Mouse (Mus musculus) MEL (cell line): Measurements from ENCODE around the gene Atp8a2. TPM values are rescaled to one million over a fixed set of nuclear protein-coding genes. Genes with fewer than 3 reads are reported as not detected.

Source experiments
- DNase-seq: peaks from one replicate; pipeline ENCODE4 v3.0.0; 2011; ENCODE audit warnings: low read depth, low spot score
- H3K27ac ChIP-seq: 2 replicates; pipeline ENCODE4 v1.5.1; 2012; ENCODE audit warnings: low read depth, mild to moderate bottlenecking, control low read depth, low read length, moderate library complexity; ENCODE audit not compliant: control insufficient read depth
- H3K27me3 ChIP-seq, 2 experiments: fragments of 150-350 bp in 1 of 2; sonication (generic) in 1 of 2; 2 replicates each; pipeline ENCODE4 v1.6.1; 2012; ENCODE audit warnings: low read length in 2 of 2, mild to moderate bottlenecking in 2 of 2, improper control_type of control experiment in 1 of 2, moderate library complexity in 1 of 2; ENCODE audit not compliant: insufficient read depth in 2 of 2, control insufficient read depth in 1 of 2
- H3K36me3 ChIP-seq, 2 experiments: 2 replicates each; pipeline ENCODE4 v1.6.1; 2012 to 2014; ENCODE audit warnings: low read length in 2 of 2, improper control_type of control experiment in 1 of 2, inconsistent platforms in 1 of 2, mild to moderate bottlenecking in 1 of 2; ENCODE audit not compliant: insufficient read depth in 2 of 2, control insufficient read depth in 1 of 2
- H3K4me1 ChIP-seq, 2 experiments: fragments of 150-350 bp in 1 of 2; sonication (generic) in 1 of 2; 2 replicates each; pipeline ENCODE4 v1.6.1; 2012; ENCODE audit warnings: low read length in 2 of 2, improper control_type of control experiment in 1 of 2, mild to moderate bottlenecking in 1 of 2; ENCODE audit not compliant: insufficient read depth in 2 of 2, control insufficient read depth in 1 of 2
- H3K4me3 ChIP-seq, 2 experiments: fragments of 150-350 bp in 1 of 2; sonication (generic) in 1 of 2; 2 replicates each; pipeline ENCODE4 v1.5.1; 2012; ENCODE audit warnings: low read depth in 2 of 2, low read length in 2 of 2, mild to moderate bottlenecking in 2 of 2, moderate library complexity in 2 of 2, control low read depth in 1 of 2, improper control_type of control experiment in 1 of 2; ENCODE audit not compliant: control insufficient read depth in 1 of 2, insufficient read depth in 1 of 2
- H3K79me2 ChIP-seq: 2 replicates; pipeline ENCODE4 v1.6.1; 2012; ENCODE audit warnings: mild to moderate bottlenecking, low read length, moderate library complexity; ENCODE audit not compliant: control insufficient read depth, poor library complexity, insufficient read depth
- H3K9ac ChIP-seq: 2 replicates; pipeline ENCODE4 v1.6.1; 2012; ENCODE audit warnings: low read depth, mild to moderate bottlenecking, control low read depth, low read length, moderate library complexity; ENCODE audit not compliant: control insufficient read depth, poor library complexity, severe bottlenecking
- H3K9me3 ChIP-seq: fragments of 150-350 bp; sonication (generic); replicated peaks from 2 replicates; pipeline ENCODE4 v1.6.1; 2012; ENCODE audit warnings: mild to moderate bottlenecking, low read length, improper control_type of control experiment, moderate library complexity; ENCODE audit not compliant: insufficient read depth
- CHD1 ChIP-seq: IDR thresholded peaks from 2 replicates; pipeline ENCODE4 v1.6.1; 2012; ENCODE audit warnings: low read depth, mild to moderate bottlenecking, inconsistent platforms, low read length, improper control_type of control experiment
- CHD2 ChIP-seq: IDR thresholded peaks from 2 replicates; pipeline ENCODE4 v1.6.1; 2011; ENCODE audit warnings: low read length, improper control_type of control experiment
- CTCF ChIP-seq, 3 experiments: IDR thresholded peaks in 2 of 3; conservative IDR thresholded peaks in 1 of 3; 2 replicates each; pipeline ENCODE4 v1.5.1; 2011 to 2012; ENCODE audit warnings: low read length in 3 of 3, low read depth in 2 of 3, mild to moderate bottlenecking in 2 of 3, improper control_type of control experiment in 1 of 3, inconsistent platforms in 1 of 3, mixed read lengths in 1 of 3, moderate library complexity in 1 of 3; ENCODE audit not compliant: control insufficient read depth in 1 of 3, insufficient read depth in 1 of 3, poor library complexity in 1 of 3, severe bottlenecking in 1 of 3
- ELF1 ChIP-seq: IDR thresholded peaks from 2 replicates; pipeline ENCODE4 v1.6.1; 2014; ENCODE audit warnings: low read depth, mild to moderate bottlenecking, inconsistent platforms, low read length, improper control_type of control experiment, moderate library complexity
- ETS1 ChIP-seq: IDR thresholded peaks from 2 replicates; pipeline ENCODE4 v1.6.1; 2012; ENCODE audit warnings: low read depth, mild to moderate bottlenecking, inconsistent platforms, low read length, improper control_type of control experiment, moderate library complexity
- GABPA ChIP-seq: IDR thresholded peaks from 2 replicates; pipeline ENCODE4 v1.6.1; 2012; ENCODE audit warnings: low read depth, mild to moderate bottlenecking, inconsistent platforms, low read length, improper control_type of control experiment, moderate library complexity
- GATA1 ChIP-seq: IDR thresholded peaks from 2 replicates; pipeline ENCODE4 v1.6.1; 2011; ENCODE audit warnings: low read depth, low read length, improper control_type of control experiment
- HCFC1 ChIP-seq: IDR thresholded peaks from 2 replicates; pipeline ENCODE4 v1.6.1; 2012; ENCODE audit warnings: low read depth, mild to moderate bottlenecking, inconsistent platforms, low read length, improper control_type of control experiment, moderate library complexity
- JUND ChIP-seq: IDR thresholded peaks from 2 replicates; pipeline ENCODE4 v1.6.1; 2011; ENCODE audit warnings: low read depth, mild to moderate bottlenecking, improper control_type of control experiment, low read length
- MAFK ChIP-seq: IDR thresholded peaks from 2 replicates; pipeline ENCODE4 v1.6.1; 2011; ENCODE audit warnings: low read depth, mild to moderate bottlenecking, low read length, improper control_type of control experiment, borderline replicate concordance
- MAX ChIP-seq: IDR thresholded peaks from 2 replicates; pipeline ENCODE4 v1.6.1; 2011; ENCODE audit warnings: low read length, improper control_type of control experiment
- MEF2A ChIP-seq: IDR thresholded peaks from 2 replicates; pipeline ENCODE4 v1.6.1; 2014; ENCODE audit warnings: low read depth, mild to moderate bottlenecking, inconsistent platforms, low read length, improper control_type of control experiment; ENCODE audit not compliant: poor library complexity, insufficient replicate concordance, severe bottlenecking; ENCODE audit errors: extremely low read depth
- MXI1 ChIP-seq: IDR thresholded peaks from 2 replicates; pipeline ENCODE4 v1.6.1; 2011; ENCODE audit warnings: mild to moderate bottlenecking, low read depth, low read length, improper control_type of control experiment
- MYB ChIP-seq: IDR thresholded peaks from 2 replicates; pipeline ENCODE4 v1.6.1; 2011; ENCODE audit warnings: mild to moderate bottlenecking, low read depth, low read length, improper control_type of control experiment
- MYC ChIP-seq: IDR thresholded peaks from 2 replicates; pipeline ENCODE4 v1.6.1; 2011; ENCODE audit warnings: low read depth, mild to moderate bottlenecking, low read length, improper control_type of control experiment, moderate library complexity
- POLR2A ChIP-seq, 2 experiments: IDR thresholded peaks; 2 replicates each; pipeline ENCODE4 v1.6.1; 2011 to 2012; ENCODE audit warnings: low read length in 2 of 2, mild to moderate bottlenecking in 2 of 2, control low read depth in 1 of 2, improper control_type of control experiment in 1 of 2, low read depth in 1 of 2, moderate library complexity in 1 of 2; ENCODE audit not compliant: control insufficient read depth in 1 of 2, insufficient read depth in 1 of 2, poor library complexity in 1 of 2
- POLR2AphosphoS2 ChIP-seq: IDR thresholded peaks from 2 replicates; pipeline ENCODE4 v1.6.1; 2011; ENCODE audit warnings: low read length, improper control_type of control experiment
- RAD21 ChIP-seq: IDR thresholded peaks from 2 replicates; pipeline ENCODE4 v1.6.1; 2011; ENCODE audit warnings: mild to moderate bottlenecking, low read depth, low read length, improper control_type of control experiment
- RCOR1 ChIP-seq: IDR thresholded peaks from 2 replicates; pipeline ENCODE4 v1.6.1; 2012; ENCODE audit warnings: low read depth, mild to moderate bottlenecking, inconsistent platforms, low read length, improper control_type of control experiment
- SIN3A ChIP-seq: IDR thresholded peaks from 2 replicates; pipeline ENCODE4 v1.6.1; 2012; ENCODE audit warnings: low read length, improper control_type of control experiment, inconsistent platforms
- TAL1 ChIP-seq: IDR thresholded peaks from 2 replicates; pipeline ENCODE4 v1.6.1; 2012; ENCODE audit warnings: mild to moderate bottlenecking, inconsistent platforms, low read length, moderate library complexity, mixed read lengths
- USF1 ChIP-seq: IDR thresholded peaks from 2 replicates; pipeline ENCODE4 v1.6.1; 2014; ENCODE audit warnings: low read depth, mild to moderate bottlenecking, inconsistent platforms, low read length, improper control_type of control experiment, moderate library complexity
- ZC3H11A ChIP-seq: IDR thresholded peaks from 2 replicates; pipeline ENCODE4 v1.6.1; 2012; ENCODE audit warnings: low read depth, mild to moderate bottlenecking, inconsistent platforms, low read length, improper control_type of control experiment
- ZKSCAN1 ChIP-seq: IDR thresholded peaks from 2 replicates; pipeline ENCODE4 v1.6.1; 2012; ENCODE audit warnings: low read depth, mild to moderate bottlenecking, inconsistent platforms, low read length, improper control_type of control experiment, moderate library complexity
- ZMIZ1 ChIP-seq: IDR thresholded peaks from 2 replicates; pipeline ENCODE4 v1.6.1; 2012; ENCODE audit warnings: low read depth, mild to moderate bottlenecking, inconsistent platforms, low read length, improper control_type of control experiment, moderate library complexity
- polyA plus RNA-seq, 2 experiments: library from polyadenylated mRNA; stranded (reverse) in 1 of 2; unstranded in 1 of 2; fragments of >175 nt in 1 of 2; fragments of >200 nt in 1 of 2; gene quantifications; 2 replicates each; pipeline versions ENCODE4 v1.2.1 to v1.2.4; 2012; ENCODE audit warnings: low replicate concordance in 2 of 2, low read depth in 1 of 2; ENCODE audit not compliant: insufficient read length in 2 of 2, insufficient read depth in 1 of 2, missing spikeins in 1 of 2
- total RNA-seq: library from RNA; depleted of rRNA; stranded (reverse); fragments of 300-350 nt; gene quantifications from 2 replicates; pipeline ENCODE4 v1.2.3, GENCODE M21; 2012

Atp8a2 gene
- total and polyA plus RNA-seq, 3 experiments = 0.29 to 0.39 TPM; not detected in 1

DNA sequence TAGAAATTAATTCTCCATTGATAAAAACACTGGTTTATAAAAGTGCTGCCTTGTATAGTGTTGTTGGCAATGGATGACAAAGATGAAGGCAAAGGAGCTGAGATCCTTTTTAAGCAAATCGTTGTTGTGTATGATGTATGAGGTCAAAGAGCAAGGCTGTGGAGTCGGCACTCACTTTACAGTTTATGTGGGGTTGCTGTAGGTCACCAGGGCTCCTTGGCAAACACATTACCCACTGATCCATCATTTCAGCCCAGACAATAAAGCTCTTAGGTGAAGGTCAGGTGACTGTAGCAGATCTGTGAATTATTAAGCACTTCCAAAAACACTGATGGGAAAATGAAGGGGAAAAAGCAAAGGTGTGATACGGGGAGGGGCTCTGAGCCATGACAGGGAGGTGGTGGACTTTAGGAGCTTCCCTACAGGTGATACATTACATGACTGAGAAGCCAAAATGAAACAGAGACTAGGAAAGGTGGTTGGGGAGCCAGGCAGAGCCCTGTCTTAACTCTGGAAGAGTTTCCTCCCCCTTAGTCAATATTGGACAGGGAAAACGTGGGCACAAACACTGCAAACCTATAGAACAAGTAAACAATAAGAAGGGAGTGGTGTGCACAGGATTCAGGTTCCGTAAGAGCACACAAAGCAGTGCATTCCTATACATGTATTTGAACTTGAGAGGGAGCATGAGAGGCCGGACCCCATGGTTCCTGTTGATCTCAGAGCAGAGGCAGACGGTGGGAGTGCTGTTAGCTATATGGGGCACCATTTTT, 389.3 kb downstream of the Atp8a2 start:
- DNase-seq = no peak
- no peak overlapping the region for H3K4me3 ChIP-seq
- H3K27me3 ChIP-seq = no peaks in the 10 kb centered on the region
- H3K36me3 ChIP-seq = no peaks in the 10 kb centered on the region
- no peak overlapping the region for H3K27ac ChIP-seq
- TF ChIP-seq MEF2A (no peak), RAD21 (no peak), MAX (no peak), MAFK (no peak), TAL1 (no peak), POLR2A (IDR thresholded peaks at IDR 0.05; ENCODE audit: control insufficient read depth in 1 of 2, insufficient read depth in 1 of 2, low read depth in 1 of 2, low read length in 2 of 2, poor library complexity in 1 of 2) (no peak), CTCF (IDR thresholded peaks at IDR 0.05 in 2 of 3, conservative IDR thresholded peaks at IDR 0.05 in 1 of 3; ENCODE audit: control insufficient read depth in 1 of 3, insufficient read depth in 1 of 3, low read depth in 2 of 3, low read length in 3 of 3, poor library complexity in 1 of 3, severe bottlenecking in 1 of 3) (no peak), MYC (no peak), ZMIZ1 (no peak), MXI1 (no peak), MYB (no peak), ETS1 (no peak), CHD2 (no peak)
- no peaks in the 10 kb centered on the region for H3K4me1 ChIP-seq
- H3K9me3 ChIP-seq = no peaks in the 10 kb centered on the region
- no peaks in the 10 kb centered on the region for H3K79me2 ChIP-seq
- no peak overlapping the region for H3K9ac ChIP-seq

DNA sequence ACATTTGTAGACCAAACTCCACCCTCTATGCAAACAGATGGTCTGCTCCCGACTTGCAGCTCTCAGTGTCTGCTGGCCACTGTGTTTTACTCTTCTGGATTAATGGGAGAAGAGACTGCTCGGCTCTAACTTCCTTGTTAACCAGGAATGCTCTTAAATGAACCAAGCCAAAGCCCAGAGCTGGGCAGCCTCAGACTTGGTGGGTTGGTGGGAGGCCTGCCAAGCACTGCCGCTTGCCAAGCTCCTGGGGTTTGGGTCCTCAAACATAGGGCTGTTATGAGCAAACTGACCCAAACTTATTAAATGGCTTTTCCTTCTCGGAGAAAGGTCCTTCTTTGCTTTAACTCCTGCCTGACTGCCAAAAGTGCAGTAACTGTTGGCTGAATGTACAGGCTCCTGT, 390.1 kb downstream of the Atp8a2 start:
- no peak overlapping the region for H3K27ac ChIP-seq

More for the DNA sequence above, 390.1 kb downstream of the Atp8a2 start:
- Histone ChIP-seq H3K4me3 (no peak overlapping the region), H3K27me3 (no peaks in the 10 kb centered on the region), H3K9me3 (no peaks in the 10 kb centered on the region), H3K9ac (no peak overlapping the region), H3K36me3 (no peaks in the 10 kb centered on the region), H3K79me2 (no peaks in the 10 kb centered on the region), H3K4me1 (no peaks in the 10 kb centered on the region)
- no peak for TF ChIP-seq ZC3H11A
- TF ChIP-seq MAFK = no peak
- no peak for TF ChIP-seq TAL1
- no peak for TF ChIP-seq GABPA
- TF ChIP-seq MYB = no peak
- TF ChIP-seq JUND = no peak
- TF ChIP-seq CHD1 = no peak
- TF ChIP-seq ELF1 = no peak
- TF ChIP-seq GATA1 = no peak
- TF ChIP-seq MAX = no peak
- TF ChIP-seq ZKSCAN1 = no peak
- no peak for TF ChIP-seq POLR2A (IDR thresholded peaks at IDR 0.05; ENCODE audit: control insufficient read depth in 1 of 2, insufficient read depth in 1 of 2, low read depth in 1 of 2, low read length in 2 of 2, poor library complexity in 1 of 2)
- no peak for TF ChIP-seq MXI1
- TF ChIP-seq CHD2 = no peak
- TF ChIP-seq RCOR1 = no peak
- no peak for TF ChIP-seq MEF2A
- TF ChIP-seq SIN3A = no peak
- no peak for TF ChIP-seq USF1
- TF ChIP-seq POLR2AphosphoS2 = no peak
- TF ChIP-seq HCFC1 = no peak
- DNase-seq = no peak
